Mouse (Mus musculus) heart, embryonic 12.5 days (tissue): ENCODE measurements around the gene Ttc9b. TPM values are rescaled to one million over a fixed set of nuclear protein-coding genes. Genes with fewer than 3 reads are reported as not detected.

Source experiments
- ATAC-seq: fragments of 200-750 bp; cut with Nextera tagmentation; 2 replicates; pipeline ENCODE4 v1.8.0; 2017; ENCODE audit warnings: moderate TSS enrichment, moderate library complexity; ENCODE audit not compliant: insufficient number of reproducible peaks, low FRiP score
- H3K27ac ChIP-seq: fragments of 300-500 bp; sonication (generic); 2 replicates; pipeline ENCODE4 v1.5.1; 2016; ENCODE audit warnings: mild to moderate bottlenecking, moderate library complexity; ENCODE audit not compliant: poor library complexity, severe bottlenecking
- H3K27me3 ChIP-seq: fragments of 300-500 bp; sonication (generic); replicated peaks from 2 replicates; pipeline ENCODE4 v1.6.1; 2016; ENCODE audit warnings: mild to moderate bottlenecking, moderate library complexity
- H3K36me3 ChIP-seq: fragments of 300-500 bp; sonication (generic); 2 replicates; pipeline ENCODE4 v1.6.1; 2016; ENCODE audit warnings: mild to moderate bottlenecking, moderate library complexity
- H3K4me1 ChIP-seq: fragments of 300-500 bp; sonication (generic); replicated peaks from 2 replicates; pipeline ENCODE4 v1.6.1; 2016; ENCODE audit warnings: mild to moderate bottlenecking
- H3K4me2 ChIP-seq: fragments of 300-500 bp; sonication (generic); 2 replicates; pipeline ENCODE4 v1.6.1; 2016; ENCODE audit warnings: mild to moderate bottlenecking, moderate library complexity
- H3K4me3 ChIP-seq: fragments of 300-500 bp; sonication (generic); 2 replicates; pipeline ENCODE4 v1.5.1; 2016; ENCODE audit warnings: mild to moderate bottlenecking
- H3K9ac ChIP-seq: fragments of 300-500 bp; sonication (generic); 2 replicates; pipeline ENCODE4 v1.6.1; 2016; ENCODE audit warnings: mild to moderate bottlenecking, moderate library complexity
- H3K9me3 ChIP-seq: fragments of 300-500 bp; sonication (generic); replicated peaks from 2 replicates; pipeline ENCODE4 v1.6.1; 2016; ENCODE audit warnings: mild to moderate bottlenecking, moderate library complexity
- WGBS: fragments of 180-500 bp; shearing (Covaris S2); methylation state at CpG from one replicate; pipeline ENCODE4 v1.1.7; 2016; 5-methylcytosine and 5-hydroxymethylcytosine counted together
- polyA plus RNA-seq: library from polyadenylated mRNA; unstranded; fragments of >200 nt; fragmentation: Nextera tagmentation; extraction: Ambion mirVana; gene quantifications from 2 replicates; pipeline ENCODE4 v1.2.1, GENCODE M21; 2016

Gene Ttc9b
- polyA plus RNA-seq, result 0.09 TPM in 1 of 2 replicates, not detected in the other

GRCm38 (mm10) chr7:27653681-27654437, at the start of gene Ttc9b:
Gene Ttc9b (plus strand): TSS chr7:27653915.
- H3K9ac ChIP-seq, result no peak within 1 kb of the TSS
- peaks cover 85% of the 10 kb centered on the region for H3K27me3 ChIP-seq
- H3K27ac ChIP-seq, result no peak within 1 kb of the TSS
- peak within 1 kb of the TSS; percentile 30 for H3K4me3 ChIP-seq
- ATAC-seq, result 0 out of 2 replicates have a peak, but pooled peaks have one; percentile 19
- peaks cover 7% of the 10 kb centered on the region; the same call in 1 of the 2 replicates for H3K36me3 ChIP-seq
- H3K4me2 ChIP-seq, result peak within 1 kb of the TSS; percentile 60
- WGBS, result 7% methylated on average over 51 of the region's 62 CpGs
- no peaks in the 10 kb centered on the region for H3K9me3 ChIP-seq
- peaks cover 8% of the 10 kb centered on the region for H3K4me1 ChIP-seq

GRCm38 (mm10) chr7:27604661-27605348, 48.9 kb upstream of the Ttc9b start:
- WGBS, result 41% methylated on average over 5 of the region's 5 CpGs
- no peaks in the 10 kb centered on the region for H3K27me3 ChIP-seq

GRCm38 (mm10) chr7:27605499-27606285, 48.0 kb upstream of the Ttc9b start:
- H3K27ac ChIP-seq, result peak overlapping the region; percentile 88
- 38% methylated on average over 9 of the region's 9 CpGs for WGBS
- H3K27me3 ChIP-seq, result no peaks in the 10 kb centered on the region
- H3K36me3 ChIP-seq, result peaks cover 12% of the 10 kb centered on the region; the same call in 1 of the 2 replicates
- peaks cover 94% of the 10 kb centered on the region for H3K4me1 ChIP-seq
- ATAC-seq, result peak; percentile 60; the same call in 1 of the 2 replicates
- H3K9me3 ChIP-seq, result no peaks in the 10 kb centered on the region
- peak overlapping the region; percentile 31 for H3K4me2 ChIP-seq
- peak overlapping the region; percentile 52 for H3K9ac ChIP-seq
- H3K4me3 ChIP-seq, result no peak overlapping the region

More at GRCm38 (mm10) chr7:27604661-27605348, 48.9 kb upstream of the Ttc9b start:
- H3K27ac ChIP-seq, result peak overlapping the region; percentile 88
- H3K4me3 ChIP-seq, result no peak overlapping the region
- H3K4me2 ChIP-seq, result peak overlapping the region; percentile 31; the same call in 1 of the 2 replicates
- H3K36me3 ChIP-seq, result peaks cover 5% of the 10 kb centered on the region; the same call in 1 of the 2 replicates
- peaks cover 98% of the 10 kb centered on the region for H3K4me1 ChIP-seq
- no peak for ATAC-seq
- H3K9me3 ChIP-seq, result no peaks in the 10 kb centered on the region
- peak overlapping the region; percentile 52 for H3K9ac ChIP-seq

GRCm38 (mm10) chr7:27606481-27607254, 47.0 kb upstream of the Ttc9b start:
- peak overlapping the region; percentile 19 for H3K9ac ChIP-seq
- peaks cover 84% of the 10 kb centered on the region for H3K4me1 ChIP-seq
- ATAC-seq, result no peak

GRCm38 (mm10) chr7:27607580-27607979, 46.1 kb upstream of the Ttc9b start:
- H3K27me3 ChIP-seq, result no peaks in the 10 kb centered on the region
- H3K27ac ChIP-seq, result no peak overlapping the region
- H3K4me1 ChIP-seq, result peaks cover 75% of the 10 kb centered on the region
- H3K4me3 ChIP-seq, result no peak overlapping the region
- 0 out of 2 replicates have a peak overlapping the region, but pooled peaks have one; percentile 1 for H3K4me2 ChIP-seq
- WGBS, result 56% methylated on average over 5 of the region's 5 CpGs
- no peak for ATAC-seq
- H3K9ac ChIP-seq, result peak overlapping the region; percentile 14; the same call in 1 of the 2 replicates
- H3K36me3 ChIP-seq, result peaks cover 13% of the 10 kb centered on the region; the same call in 1 of the 2 replicates
- no peaks in the 10 kb centered on the region for H3K9me3 ChIP-seq

More at GRCm38 (mm10) chr7:27606481-27607254, 47.0 kb upstream of the Ttc9b start:
- no peaks in the 10 kb centered on the region for H3K27me3 ChIP-seq
- H3K9me3 ChIP-seq, result no peaks in the 10 kb centered on the region
- 48% methylated on average over 10 of the region's 10 CpGs for WGBS
- H3K4me2 ChIP-seq, result peak overlapping the region; percentile 31
- peaks cover 13% of the 10 kb centered on the region; the same call in 1 of the 2 replicates for H3K36me3 ChIP-seq
- peak overlapping the region; percentile 88 for H3K27ac ChIP-seq
- no peak overlapping the region for H3K4me3 ChIP-seq

- Histone ChIP-seq H3K9me3 (no peaks in the 10 kb centered on the region), H3K9ac (no peak overlapping the region), H3K27ac (no peak overlapping the region), H3K4me3 (no peak overlapping the region), H3K36me3 (peaks cover 13% of the 10 kb centered on the region; the same call in 1 of the 2 replicates), H3K27me3 (no peaks in the 10 kb centered on the region), H3K4me2 (no peak overlapping the region), H3K4me1 (peaks cover 74% of the 10 kb centered on the region)
- no peak for ATAC-seq
- 77% methylated on average over 3 of the region's 3 CpGs for WGBS
These were observed 45.6 kb upstream of the Ttc9b start for GRCm38 (mm10) chr7:27608130-27608529.

- H3K4me2 ChIP-seq, result peak overlapping the region; percentile 5; the same call in 1 of the 2 replicates
- H3K4me3 ChIP-seq, result no peak overlapping the region
- H3K27me3 ChIP-seq, result no peaks in the 10 kb centered on the region
- H3K27ac ChIP-seq, result peak overlapping the region; percentile 49
- no peak for ATAC-seq
- 16% methylated on average over 4 of the region's 4 CpGs for whole genome bisulfite sequencing
- H3K36me3 ChIP-seq, result peaks cover 13% of the 10 kb centered on the region; the same call in 1 of the 2 replicates
- peaks cover 69% of the 10 kb centered on the region for H3K4me1 ChIP-seq
- no peaks in the 10 kb centered on the region for H3K9me3 ChIP-seq
- H3K9ac ChIP-seq, result no peak overlapping the region
These were observed 44.4 kb upstream of the Ttc9b start for GRCm38 (mm10) chr7:27609285-27609684.

- Histone ChIP-seq H3K9me3 (no peaks in the 10 kb centered on the region), H3K36me3 (peaks cover 13% of the 10 kb centered on the region; the same call in 1 of the 2 replicates), H3K27me3 (no peaks in the 10 kb centered on the region), H3K4me2 (no peak overlapping the region), H3K27ac (peak overlapping the region; percentile 49), H3K4me3 (no peak overlapping the region), H3K9ac (no peak overlapping the region), H3K4me1 (peaks cover 65% of the 10 kb centered on the region)
- 23% methylated on average over 2 of the region's 2 CpGs for WGBS
- ATAC-seq, result no peak
These were observed 44.0 kb upstream of the Ttc9b start for GRCm38 (mm10) chr7:27609688-27610087.

GRCm38 (mm10) chr7:27610370-27610769, 43.3 kb upstream of the Ttc9b start:
- H3K4me2 ChIP-seq, result no peak overlapping the region
- peaks cover 13% of the 10 kb centered on the region; the same call in 1 of the 2 replicates for H3K36me3 ChIP-seq
- peaks cover 58% of the 10 kb centered on the region for H3K4me1 ChIP-seq
- H3K9ac ChIP-seq, result no peak overlapping the region
- 91% methylated on average over 3 of the region's 3 CpGs for WGBS
- H3K4me3 ChIP-seq, result no peak overlapping the region
- H3K27ac ChIP-seq, result no peak overlapping the region
- no peaks in the 10 kb centered on the region for H3K27me3 ChIP-seq
- ATAC-seq, result no peak
- no peaks in the 10 kb centered on the region for H3K9me3 ChIP-seq

GRCm38 (mm10) chr7:27610871-27611270, 42.8 kb upstream of the Ttc9b start:
- Histone ChIP-seq H3K4me2 (no peak overlapping the region), H3K4me3 (no peak overlapping the region), H3K27me3 (no peaks in the 10 kb centered on the region), H3K27ac (no peak overlapping the region), H3K36me3 (peaks cover 16% of the 10 kb centered on the region), H3K9me3 (no peaks in the 10 kb centered on the region), H3K9ac (no peak overlapping the region), H3K4me1 (peaks cover 53% of the 10 kb centered on the region)
- WGBS, result 91% methylated on average over 5 of the region's 5 CpGs
- ATAC-seq, result no peak
